Mouse (Mus musculus) heart, embryonic 14.5 days (tissue): Measurements from ENCODE around the gene Rec8. TPM values are rescaled to one million over a fixed set of nuclear protein-coding genes. Genes with fewer than 3 reads are reported as not detected.
A peak's percentile ranks its signal among the peaks of the same experiment; 100 is the strongest.

Source experiments
- ATAC-seq: fragments of 200-750 bp; cut with Nextera tagmentation; 2 replicates; pipeline ENCODE4 v1.8.0; 2017; ENCODE audit warnings: low read depth, moderate TSS enrichment; ENCODE audit not compliant: insufficient number of reproducible peaks, insufficient read depth, low FRiP score
- H3K27ac ChIP-seq, 2 experiments: fragments of 200-500 bp in 1 of 2; fragments of 300-500 bp in 1 of 2; sonication (generic) in 1 of 2; replicated peaks in 1 of 2; 2 replicates each; pipeline ENCODE4 v1.5.1; 2012 to 2014; ENCODE audit warnings: low read depth in 2 of 2, low read length in 2 of 2, control low read depth in 1 of 2, mild to moderate bottlenecking in 1 of 2, mixed read lengths in 1 of 2; ENCODE audit not compliant: control insufficient read depth in 1 of 2, insufficient read depth in 1 of 2
- H3K27me3 ChIP-seq: fragments of 300-500 bp; sonication (generic); 2 replicates; pipeline ENCODE4 v1.6.1; 2014; ENCODE audit warnings: mild to moderate bottlenecking, low read length, control low read depth; ENCODE audit not compliant: control insufficient read depth, insufficient read depth
- H3K36me3 ChIP-seq: fragments of 300-500 bp; sonication (generic); 2 replicates; pipeline ENCODE4 v1.6.1; 2014; ENCODE audit warnings: mild to moderate bottlenecking, control low read depth, low read length, mixed read lengths; ENCODE audit not compliant: control insufficient read depth, insufficient read depth
- H3K4me1 ChIP-seq, 2 experiments: fragments of 200-500 bp in 1 of 2; fragments of 300-500 bp in 1 of 2; sonication (generic) in 1 of 2; 2 replicates each; pipeline ENCODE4 v1.6.1; 2012 to 2014; ENCODE audit warnings: low read length in 2 of 2, control low read depth in 1 of 2, mixed read lengths in 1 of 2; ENCODE audit not compliant: control insufficient read depth in 2 of 2, insufficient read depth in 2 of 2
- H3K4me2 ChIP-seq: fragments of 300-500 bp; sonication (generic); 2 replicates; pipeline ENCODE4 v1.6.1; 2014; ENCODE audit warnings: mild to moderate bottlenecking, low read length
- H3K4me3 ChIP-seq, 2 experiments: fragments of 200-500 bp in 1 of 2; fragments of 300-500 bp in 1 of 2; sonication (generic) in 1 of 2; 2 replicates each; pipeline ENCODE4 v1.5.1; 2012 to 2014; ENCODE audit warnings: low read length in 2 of 2, mild to moderate bottlenecking in 2 of 2, control low read depth in 1 of 2, low read depth in 1 of 2, moderate library complexity in 1 of 2; ENCODE audit not compliant: control insufficient read depth in 1 of 2, insufficient read depth in 1 of 2
- H3K9ac ChIP-seq: fragments of 300-500 bp; sonication (generic); 2 replicates; pipeline ENCODE4 v1.6.1; 2014; ENCODE audit warnings: mild to moderate bottlenecking, low read length
- H3K9me3 ChIP-seq: fragments of 300-500 bp; sonication (generic); 2 replicates; pipeline ENCODE4 v1.6.1; 2016; ENCODE audit warnings: low read length, control low read depth; ENCODE audit not compliant: control insufficient read depth
- WGBS: fragments of 180-500 bp; shearing (Covaris S2); extraction: QIAGEN DNeasy Blood & Tissue Kit; methylation state at CpG from one replicate; pipeline ENCODE4 v1.1.7; 2014; 5-methylcytosine and 5-hydroxymethylcytosine counted together
- polyA plus RNA-seq: library from polyadenylated mRNA; unstranded; fragments of >200 nt; fragmentation: Nextera tagmentation; extraction: Ambion mirVana; gene quantifications from 2 replicates; pipeline ENCODE4 v1.2.1, GENCODE M21; 2014

The Rec8 gene
- polyA plus RNA-seq, 1 experiment from 2014 or later: 10.2 TPM

GRCm38 (mm10) chr14:55608339-55608738 lies 9.5 kb upstream of the Rec8 start:
- 95% methylated on average over 6 of the region's 6 CpGs for WGBS
- Histone ChIP-seq H3K4me3 (no peak overlapping the region), H3K9ac (no peak overlapping the region), H3K27ac (no peak overlapping the region), H3K4me2 (no peak overlapping the region), H3K4me1 (peaks cover 7 to 11% of the 10 kb centered on the region in 2 experiments; a peak in 3 of 4 replicates), H3K36me3 (peaks cover 54% of the 10 kb centered on the region), H3K27me3 (no peaks in the 10 kb centered on the region), H3K9me3 (no peaks in the 10 kb centered on the region)
- no peak for ATAC-seq

DNA sequence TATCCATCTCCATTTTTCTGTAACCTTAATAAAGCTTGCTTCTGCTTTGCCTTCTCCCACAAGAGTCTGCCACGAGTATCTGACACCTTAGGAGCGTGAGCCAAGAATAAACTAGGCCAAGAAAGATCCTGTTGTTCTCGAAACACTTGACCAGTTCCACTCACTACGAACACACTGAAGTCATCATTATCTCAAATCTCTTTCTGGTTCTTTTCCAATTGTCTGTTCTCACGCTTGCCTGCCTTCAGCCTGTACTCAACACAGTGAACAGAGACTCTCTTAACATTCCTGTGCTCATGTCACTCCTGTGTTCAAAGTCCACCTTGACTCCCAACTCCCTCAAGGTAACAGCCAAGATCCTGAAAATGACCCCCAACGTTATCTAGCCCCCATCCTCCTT lies 4.5 kb upstream of the Rec8 start:
- H3K4me2 ChIP-seq: no peak overlapping the region
- no peaks in the 10 kb centered on the region for H3K27me3 ChIP-seq
- ATAC-seq: no peak
- H3K27ac ChIP-seq: 0 out of 4 replicates have a peak overlapping the region, but pooled peaks of 1 of the 2 experiments have one; percentile 19
- H3K4me3 ChIP-seq: no peak overlapping the region
- no peak overlapping the region for H3K9ac ChIP-seq
- peaks cover 3 to 12% of the 10 kb centered on the region in 2 experiments; a peak in 3 of 4 replicates for H3K4me1 ChIP-seq
- H3K36me3 ChIP-seq: peaks cover 19% of the 10 kb centered on the region
- no peaks in the 10 kb centered on the region for H3K9me3 ChIP-seq
- 18% methylated on average over 6 of the region's 6 CpGs for WGBS

- H3K27ac ChIP-seq: no peak overlapping the region
- no peak overlapping the region for H3K4me2 ChIP-seq
- H3K36me3 ChIP-seq: peaks cover 6% of the 10 kb centered on the region
- H3K9me3 ChIP-seq: no peaks in the 10 kb centered on the region
- no peak for ATAC-seq
- H3K4me1 ChIP-seq: peaks cover 5 to 18% of the 10 kb centered on the region in 2 experiments; a peak in 3 of 4 replicates
- H3K9ac ChIP-seq: no peak overlapping the region
- H3K4me3 ChIP-seq: no peak overlapping the region
- WGBS: 58% methylated on average over 7 of the region's 7 CpGs
- no peaks in the 10 kb centered on the region for H3K27me3 ChIP-seq
Measured at GRCm38 (mm10) chr14:55614565-55615178, 3.2 kb upstream of the Rec8 start.

DNA sequence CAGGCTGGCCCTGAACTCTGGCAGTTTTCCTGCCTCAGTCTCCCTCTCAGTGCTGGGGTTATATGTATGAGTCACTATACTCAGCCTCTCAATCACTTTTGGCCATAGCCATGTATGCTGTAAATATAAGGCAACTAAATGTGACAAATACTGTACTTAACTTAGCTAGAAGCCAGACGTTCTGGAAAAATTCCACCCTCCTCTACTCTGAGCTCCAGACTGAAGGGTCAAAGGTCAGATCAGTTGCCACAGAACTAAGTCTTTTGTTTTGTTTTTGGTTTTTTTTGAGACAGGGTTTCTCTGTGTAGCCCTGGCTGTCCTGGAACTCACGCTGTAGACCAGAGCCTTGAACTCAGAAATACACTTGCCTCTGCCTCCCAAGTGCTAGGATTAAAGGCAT lies 2.0 kb upstream of the Rec8 start:
- Histone ChIP-seq H3K9ac (no peak overlapping the region), H3K27me3 (no peaks in the 10 kb centered on the region), H3K36me3 (no peaks in the 10 kb centered on the region), H3K4me3 (no peak overlapping the region), H3K4me2 (no peak overlapping the region), H3K27ac (no peak overlapping the region), H3K9me3 (no peaks in the 10 kb centered on the region), H3K4me1 (peaks cover 5 to 18% of the 10 kb centered on the region in 2 experiments; a peak in 3 of 4 replicates)
- ATAC-seq: no peak
- 64% methylated on average over 2 of the region's 2 CpGs for WGBS

- Histone ChIP-seq H3K27ac (0 out of 4 replicates have a peak overlapping the region, but pooled peaks of 1 of the 2 experiments have one; percentile 24), H3K4me3 (no peak overlapping the region), H3K27me3 (no peaks in the 10 kb centered on the region), H3K4me2 (no peak overlapping the region), H3K36me3 (no peaks in the 10 kb centered on the region), H3K9me3 (no peaks in the 10 kb centered on the region), H3K9ac (no peak overlapping the region), H3K4me1 (peaks cover 5 to 18% of the 10 kb centered on the region in 2 experiments; a peak in 3 of 4 replicates)
- 75% methylated on average over 2 of the region's 2 CpGs for WGBS
- no peak for ATAC-seq
Measured at GRCm38 (mm10) chr14:55616844-55617243, 993 bp upstream of the Rec8 start.

- H3K27me3 ChIP-seq: no peaks in the 10 kb centered on the region
- H3K4me1 ChIP-seq: peaks cover 5 to 13% of the 10 kb centered on the region in 2 experiments; a peak in 3 of 4 replicates
- WGBS: 25% methylated on average over 22 of the region's 22 CpGs
- no peaks in the 10 kb centered on the region for H3K9me3 ChIP-seq
- H3K36me3 ChIP-seq: peaks cover 9% of the 10 kb centered on the region
- peak overlapping the region; percentile 58 for H3K4me2 ChIP-seq
- H3K4me3 ChIP-seq: peak overlapping the region; percentile 33 to 34
- ATAC-seq: no peak
- H3K9ac ChIP-seq: peak overlapping the region; percentile 59
- no peak overlapping the region for H3K27ac ChIP-seq
Measured at GRCm38 (mm10) chr14:55618486-55619195, 804 bp downstream of the Rec8 start.

GRCm38 (mm10) chr14:55628077-55628827 lies 10.4 kb downstream of the Rec8 start:
- H3K9ac ChIP-seq: no peak overlapping the region

More at GRCm38 (mm10) chr14:55628077-55628827, 10.4 kb downstream of the Rec8 start:
- H3K36me3 ChIP-seq: peaks cover 98% of the 10 kb centered on the region
- no peak overlapping the region for H3K4me3 ChIP-seq
- H3K27me3 ChIP-seq: no peaks in the 10 kb centered on the region
- no peak for ATAC-seq
- H3K4me1 ChIP-seq: peaks cover 4 to 6% of the 10 kb centered on the region in 2 experiments; a peak in 2 of 4 replicates
- no peak overlapping the region for H3K4me2 ChIP-seq
- 85% methylated on average over 27 of the region's 27 CpGs for WGBS
- no peak overlapping the region for H3K27ac ChIP-seq
- H3K9me3 ChIP-seq: no peaks in the 10 kb centered on the region
